Mouse (Mus musculus): ENCODE measurements around the gene Abca3. TPM values are rescaled to one million over a fixed set of nuclear protein-coding genes. Genes with fewer than 3 reads are reported as not detected.
"Not testable (repeated sequence)": the region's sequence is repeated elsewhere in the genome, so short reads cannot be mapped to it uniquely, and the experiment has no call there.

The Abca3 gene
- polyA plus RNA-seq, 1 experiment = 0.66 TPM

- no peak overlapping the region for H3K4me3 ChIP-seq (ENCODE audit: insufficient read depth, poor library complexity, severe bottlenecking)
- peaks cover 60% of the 10 kb centered on the region for H3K79me2 ChIP-seq (ENCODE audit: control insufficient read depth, insufficient read depth)
- H3K79me3 ChIP-seq (ENCODE audit: low read depth) = peaks cover 35% of the 10 kb centered on the region
- H3ac ChIP-seq (ENCODE audit: control insufficient read depth, insufficient read length, low read depth) = no peak overlapping the region
- TF ChIP-seq MAX (IDR thresholded peaks at IDR 0.05) (no peak), MYOD1 (IDR thresholded peaks at IDR 0.05; ENCODE audit: control insufficient read depth, insufficient read length, low read depth) (no peak), CTCF (IDR thresholded peaks at IDR 0.05; ENCODE audit: control insufficient read depth, insufficient read depth, insufficient read length) (no peak), FOSL1 (IDR thresholded peaks at IDR 0.05; ENCODE audit: insufficient read depth, low read length, poor library complexity, severe bottlenecking) (no peak), MYOG (IDR thresholded peaks at IDR 0.05; ENCODE audit: control insufficient read depth, extremely low read depth, insufficient read length) (no peak), USF1 (IDR thresholded peaks at IDR 0.05; ENCODE audit: low read depth) (no peak), CEBPB (IDR thresholded peaks at IDR 0.05; ENCODE audit: low read depth) (no peak)
- H3K36me3 ChIP-seq (ENCODE audit: control insufficient read depth, insufficient read depth) = peaks cover 61% of the 10 kb centered on the region
- H3K27me3 ChIP-seq (ENCODE audit: control insufficient read depth, insufficient read depth, insufficient read length) = no peaks in the 10 kb centered on the region
These were observed 71.4 kb downstream of the Abca3 start for GRCm38 (mm10) chr17:24423114-24423513.

- Histone ChIP-seq H3K4me3 (ENCODE audit: insufficient read depth, poor library complexity, severe bottlenecking) (no peak overlapping the region), H3K27me3 (ENCODE audit: control insufficient read depth, insufficient read depth, insufficient read length) (no peaks in the 10 kb centered on the region), H3K79me2 (ENCODE audit: control insufficient read depth, insufficient read depth) (peaks cover 60% of the 10 kb centered on the region), H3K79me3 (ENCODE audit: low read depth) (peaks cover 24% of the 10 kb centered on the region), H3ac (ENCODE audit: control insufficient read depth, insufficient read length, low read depth) (no peak overlapping the region), H3K36me3 (ENCODE audit: control insufficient read depth, insufficient read depth) (peaks cover 47% of the 10 kb centered on the region)
- TF ChIP-seq CEBPB (IDR thresholded peaks at IDR 0.05; ENCODE audit: low read depth) = no peak
- TF ChIP-seq MYOG (IDR thresholded peaks at IDR 0.05; ENCODE audit: control insufficient read depth, extremely low read depth, insufficient read length) = no peak
- TF ChIP-seq FOSL1 (IDR thresholded peaks at IDR 0.05; ENCODE audit: insufficient read depth, low read length, poor library complexity, severe bottlenecking) = no peak
- no peak for TF ChIP-seq USF1 (IDR thresholded peaks at IDR 0.05; ENCODE audit: low read depth)
- TF ChIP-seq CTCF (IDR thresholded peaks at IDR 0.05; ENCODE audit: control insufficient read depth, insufficient read depth, insufficient read length) = no peak
- TF ChIP-seq MAX (IDR thresholded peaks at IDR 0.05) = no peak
- TF ChIP-seq MYOD1 (IDR thresholded peaks at IDR 0.05; ENCODE audit: control insufficient read depth, insufficient read length, low read depth) = no peak
These were observed 72.7 kb downstream of the Abca3 start for GRCm38 (mm10) chr17:24424489-24424888.

GRCm38 (mm10) chr17:24425326-24425725 is 73.6 kb downstream of the Abca3 start:
- not testable (repeated sequence) for H3ac ChIP-seq (ENCODE audit: control insufficient read depth, insufficient read length, low read depth); H3K27me3 ChIP-seq (ENCODE audit: control insufficient read depth, insufficient read depth, insufficient read length); H3K4me3 ChIP-seq (ENCODE audit: insufficient read depth, poor library complexity, severe bottlenecking)
- peaks cover 19% of the 10 kb centered on the region for H3K79me3 ChIP-seq (ENCODE audit: low read depth)
- peaks cover 39% of the 10 kb centered on the region for H3K36me3 ChIP-seq (ENCODE audit: control insufficient read depth, insufficient read depth)
- H3K79me2 ChIP-seq (ENCODE audit: control insufficient read depth, insufficient read depth) = peaks cover 57% of the 10 kb centered on the region

- TF ChIP-seq FOSL1 (IDR thresholded peaks at IDR 0.05; ENCODE audit: insufficient read depth, low read length, poor library complexity, severe bottlenecking) = no peak
- no peak for TF ChIP-seq CEBPB (IDR thresholded peaks at IDR 0.05; ENCODE audit: low read depth)
- TF ChIP-seq MAX (IDR thresholded peaks at IDR 0.05) = no peak
- TF ChIP-seq CTCF (IDR thresholded peaks at IDR 0.05; ENCODE audit: control insufficient read depth, insufficient read depth, insufficient read length) = no peak
- TF ChIP-seq MYOG (IDR thresholded peaks at IDR 0.05; ENCODE audit: control insufficient read depth, extremely low read depth, insufficient read length) = no peak
- TF ChIP-seq USF1 (IDR thresholded peaks at IDR 0.05; ENCODE audit: low read depth) = no peak
- peak; percentile 42 for TF ChIP-seq MYOD1 (IDR thresholded peaks at IDR 0.05; ENCODE audit: control insufficient read depth, insufficient read length, low read depth)
- no peaks in the 10 kb centered on the region for H3K27me3 ChIP-seq (ENCODE audit: control insufficient read depth, insufficient read depth, insufficient read length)
- H3ac ChIP-seq (ENCODE audit: control insufficient read depth, insufficient read length, low read depth) = no peak overlapping the region
- peaks cover 33% of the 10 kb centered on the region for H3K36me3 ChIP-seq (ENCODE audit: control insufficient read depth, insufficient read depth)
- peaks cover 16% of the 10 kb centered on the region for H3K79me3 ChIP-seq (ENCODE audit: low read depth)
- peak overlapping the region; percentile 60 for H3K4me3 ChIP-seq (ENCODE audit: insufficient read depth, poor library complexity, severe bottlenecking)
- peaks cover 57% of the 10 kb centered on the region for H3K79me2 ChIP-seq (ENCODE audit: control insufficient read depth, insufficient read depth)
These were observed 74.2 kb downstream of the Abca3 start for GRCm38 (mm10) chr17:24425905-24426304.

GRCm38 (mm10) chr17:24426471-24427169 is 74.9 kb downstream of the Abca3 start, which contains the start of gene Eci1:
Eci1 (plus strand) TSS chr17:24426641.
- peak within 1 kb of the TSS; percentile 93 for H3ac ChIP-seq (ENCODE audit: control insufficient read depth, insufficient read length, low read depth)
- peaks cover 56% of the 10 kb centered on the region for H3K79me2 ChIP-seq (ENCODE audit: control insufficient read depth, insufficient read depth)
- H3K79me3 ChIP-seq (ENCODE audit: low read depth) = peaks cover 14% of the 10 kb centered on the region
- peak within 1 kb of the TSS; percentile 60 for H3K4me3 ChIP-seq (ENCODE audit: insufficient read depth, poor library complexity, severe bottlenecking)
- no peak for TF ChIP-seq CEBPB (IDR thresholded peaks at IDR 0.05; ENCODE audit: low read depth)
- no peak for TF ChIP-seq MYOG (IDR thresholded peaks at IDR 0.05; ENCODE audit: control insufficient read depth, extremely low read depth, insufficient read length)
- TF ChIP-seq FOSL1 (IDR thresholded peaks at IDR 0.05; ENCODE audit: insufficient read depth, low read length, poor library complexity, severe bottlenecking) = no peak
- peak; percentile 83 for TF ChIP-seq MAX (IDR thresholded peaks at IDR 0.05)
- no peaks in the 10 kb centered on the region for H3K27me3 ChIP-seq (ENCODE audit: control insufficient read depth, insufficient read depth, insufficient read length)
- peaks cover 26% of the 10 kb centered on the region for H3K36me3 ChIP-seq (ENCODE audit: control insufficient read depth, insufficient read depth)

GRCm38 (mm10) chr17:24427170-24427557 is 75.4 kb downstream of the Abca3 start:
- peaks cover 51% of the 10 kb centered on the region for H3K79me2 ChIP-seq (ENCODE audit: control insufficient read depth, insufficient read depth)
- peak overlapping the region; percentile 46 for H3ac ChIP-seq (ENCODE audit: control insufficient read depth, insufficient read length, low read depth)
- peaks cover 20% of the 10 kb centered on the region for H3K36me3 ChIP-seq (ENCODE audit: control insufficient read depth, insufficient read depth)
- peak overlapping the region; percentile 60 for H3K4me3 ChIP-seq (ENCODE audit: insufficient read depth, poor library complexity, severe bottlenecking)
- no peaks in the 10 kb centered on the region for H3K27me3 ChIP-seq (ENCODE audit: control insufficient read depth, insufficient read depth, insufficient read length)
- no peak for TF ChIP-seq MYOG (IDR thresholded peaks at IDR 0.05; ENCODE audit: control insufficient read depth, extremely low read depth, insufficient read length)
- TF ChIP-seq USF1 (IDR thresholded peaks at IDR 0.05; ENCODE audit: low read depth) = no peak
- no peak for TF ChIP-seq CTCF (IDR thresholded peaks at IDR 0.05; ENCODE audit: control insufficient read depth, insufficient read depth, insufficient read length)
- TF ChIP-seq CEBPB (IDR thresholded peaks at IDR 0.05; ENCODE audit: low read depth) = no peak
- TF ChIP-seq FOSL1 (IDR thresholded peaks at IDR 0.05; ENCODE audit: insufficient read depth, low read length, poor library complexity, severe bottlenecking) = no peak
- TF ChIP-seq MAX (IDR thresholded peaks at IDR 0.05) = no peak
- no peak for TF ChIP-seq MYOD1 (IDR thresholded peaks at IDR 0.05; ENCODE audit: control insufficient read depth, insufficient read length, low read depth)
- peaks cover 14% of the 10 kb centered on the region for H3K79me3 ChIP-seq (ENCODE audit: low read depth)

Measured in C2C12 (cell line).